Mouse (Mus musculus) large intestine, adult 2 months (tissue): ENCODE results near the gene Rpl38. TPM values are rescaled to one million over a fixed set of nuclear protein-coding genes. Genes with fewer than 3 reads are reported as not detected.
A peak's percentile ranks its signal among the peaks of the same experiment; 100 is the strongest.
"Not testable (repeated sequence)": the region's sequence is repeated elsewhere in the genome, so short reads cannot be mapped to it uniquely, and the experiment has no call there.

ENCODE experiments used
- DNase-seq: peaks from one replicate; pipeline ENCODE4 v3.0.0-alpha.2; 2012; ENCODE audit warnings: low read depth, low spot score
- WGBS: fragments of 180-500 bp; shearing (Covaris S2); methylation state at CpG from one replicate; pipeline ENCODE4 v1.1.7; 2018; 5-methylcytosine and 5-hydroxymethylcytosine counted together
- polyA plus RNA-seq: library from polyadenylated mRNA; depleted of rRNA; stranded (reverse); fragments of >200 nt; gene quantifications from 2 replicates; pipeline ENCODE4 v1.2.3, GENCODE M21; 2012

The Rpl38 gene
- polyA plus RNA-seq, 1 experiment = 525 TPM

GRCm38 (mm10) chr11:114655350-114656008 lies 12.8 kb upstream of the Rpl38 start:
- DNase-seq = no peak
- 61% methylated on average over 7 of the region's 7 CpGs for WGBS

- WGBS = 44% methylated on average over 27 of the region's 27 CpGs
- DNase-seq = no peak
These were observed 11.2 kb upstream of the Rpl38 start for GRCm38 (mm10) chr11:114656994-114657644.

- WGBS = 13% methylated on average over 7 of the region's 7 CpGs
- DNase-seq = no peak
These were observed 10.6 kb upstream of the Rpl38 start for GRCm38 (mm10) chr11:114657737-114658136.

- 87% methylated on average over 14 of the region's 14 CpGs for WGBS
- no peak for DNase-seq
These were observed 6.2 kb upstream of the Rpl38 start for GRCm38 (mm10) chr11:114662161-114662560.

- 38% methylated on average over 6 of the region's 6 CpGs for WGBS
These were observed 5.5 kb upstream of the Rpl38 start for GRCm38 (mm10) chr11:114662746-114663362.

GRCm38 (mm10) chr11:114664164-114664563 lies 4.2 kb upstream of the Rpl38 start:
- 74% methylated on average over 7 of the region's 7 CpGs for WGBS
- no peak for DNase-seq

More at GRCm38 (mm10) chr11:114662746-114663362, 5.5 kb upstream of the Rpl38 start:
- no peak for DNase-seq

- WGBS = 61% methylated on average over 2 of the region's 2 CpGs
- no peak for DNase-seq
These were observed 2.9 kb upstream of the Rpl38 start for GRCm38 (mm10) chr11:114665463-114665862.

- no peak for DNase-seq
- WGBS = 22% methylated on average over 13 of the region's 13 CpGs
These were observed 1.5 kb upstream of the Rpl38 start for GRCm38 (mm10) chr11:114666786-114667185.

GRCm38 (mm10) chr11:114667236-114667931 lies 940 bp upstream of the Rpl38 start:
- 33% methylated on average over 17 of the region's 18 CpGs for whole genome bisulfite sequencing
- DNase-seq = no peak

- not testable (repeated sequence) for DNase-seq
- WGBS = 10% methylated on average over 11 of the region's 11 CpGs
These were observed 415 bp upstream of the Rpl38 start for GRCm38 (mm10) chr11:114667932-114668285.

GRCm38 (mm10) chr11:114668741-114669623 lies 658 bp downstream of the Rpl38 start:
- WGBS = under 1% methylated on average over 60 of the region's 60 CpGs

GRCm38 (mm10) chr11:114669651-114670168 lies 1.4 kb downstream of the Rpl38 start:
- no peak for DNase-seq
- 9% methylated on average over 12 of the region's 12 CpGs for WGBS

More at GRCm38 (mm10) chr11:114668741-114669623, 658 bp downstream of the Rpl38 start:
- DNase-seq = no peak

- DNase-seq = no peak
- 61% methylated on average over 5 of the region's 5 CpGs for WGBS
These were observed 2.8 kb downstream of the Rpl38 start for GRCm38 (mm10) chr11:114671147-114671546.

GRCm38 (mm10) chr11:114672794-114673718 lies 4.7 kb downstream of the Rpl38 start:
- no peak for DNase-seq
- 58% methylated on average over 9 of the region's 9 CpGs for WGBS

GRCm38 (mm10) chr11:114673719-114674050 lies 5.4 kb downstream of the Rpl38 start:
- no peak for DNase-seq
- WGBS = 67% methylated on average over 2 of the region's 2 CpGs

- DNase-seq = no peak
- WGBS = 54% methylated on average over 8 of the region's 8 CpGs
These were observed 5.9 kb downstream of the Rpl38 start for GRCm38 (mm10) chr11:114674180-114674579.

GRCm38 (mm10) chr11:114674796-114675195 lies 6.5 kb downstream of the Rpl38 start:
- 100% methylated on average over 2 of the region's 3 CpGs for WGBS
- DNase-seq = not testable (repeated sequence)

GRCm38 (mm10) chr11:114675341-114675825 lies 7.1 kb downstream of the Rpl38 start, which contains the start of gene Ttyh2:
Ttyh2 (plus strand) TSS chr11:114675431.
- DNase-seq = peak; percentile 62
- WGBS = under 1% methylated on average over 40 of the region's 40 CpGs
